Mouse (Mus musculus) intestine, embryonic 15.5 days (tissue): ENCODE results near the gene C2cd5. TPM values are rescaled to one million over a fixed set of nuclear protein-coding genes. Genes with fewer than 3 reads are reported as not detected.

Experiments
- ATAC-seq: fragments of 200-750 bp; cut with Nextera tagmentation; 2 replicates; pipeline ENCODE4 v1.8.0; 2017; ENCODE audit warnings: moderate TSS enrichment, moderate library complexity
- H3K27ac ChIP-seq: fragments of 300-500 bp; sonication (generic); 2 replicates; pipeline ENCODE4 v1.5.1; 2015; ENCODE audit warnings: mild to moderate bottlenecking, inconsistent platforms
- H3K27me3 ChIP-seq: fragments of 300-500 bp; sonication (generic); replicated peaks from 2 replicates; pipeline ENCODE4 v1.6.1; 2015; ENCODE audit warnings: inconsistent platforms
- H3K36me3 ChIP-seq: fragments of 300-500 bp; sonication (generic); 2 replicates; pipeline ENCODE4 v1.6.1; 2015; ENCODE audit warnings: inconsistent platforms
- H3K4me1 ChIP-seq: fragments of 300-500 bp; sonication (generic); replicated peaks from 2 replicates; pipeline ENCODE4 v1.6.1; 2015; ENCODE audit warnings: inconsistent platforms
- H3K4me2 ChIP-seq: fragments of 300-500 bp; sonication (generic); replicated peaks from 2 replicates; pipeline ENCODE4 v1.6.1; 2015; ENCODE audit warnings: mild to moderate bottlenecking, inconsistent platforms
- H3K4me3 ChIP-seq: fragments of 300-500 bp; sonication (generic); replicated peaks from 2 replicates; pipeline ENCODE4 v1.5.1; 2015; ENCODE audit warnings: inconsistent platforms
- H3K9ac ChIP-seq: fragments of 300-500 bp; sonication (generic); 2 replicates; pipeline ENCODE4 v1.6.1; 2015; ENCODE audit warnings: inconsistent platforms
- H3K9me3 ChIP-seq: fragments of 300-500 bp; sonication (generic); 2 replicates; pipeline ENCODE4 v1.6.1; 2016; ENCODE audit warnings: inconsistent platforms
- WGBS: fragments of 180-500 bp; shearing (Covaris S2); methylation state at CpG from one replicate; pipeline ENCODE4 v1.1.7; 2015; 5-methylcytosine and 5-hydroxymethylcytosine counted together
- polyA plus RNA-seq: library from polyadenylated mRNA; unstranded; fragments of >200 nt; fragmentation: Nextera tagmentation; extraction: Ambion mirVana; gene quantifications from 2 replicates; pipeline ENCODE4 v1.2.1, GENCODE M21; 2015

Gene C2cd5
- polyA plus RNA-seq, 1 experiment from 2014 or later = 19.8 TPM

DNA sequence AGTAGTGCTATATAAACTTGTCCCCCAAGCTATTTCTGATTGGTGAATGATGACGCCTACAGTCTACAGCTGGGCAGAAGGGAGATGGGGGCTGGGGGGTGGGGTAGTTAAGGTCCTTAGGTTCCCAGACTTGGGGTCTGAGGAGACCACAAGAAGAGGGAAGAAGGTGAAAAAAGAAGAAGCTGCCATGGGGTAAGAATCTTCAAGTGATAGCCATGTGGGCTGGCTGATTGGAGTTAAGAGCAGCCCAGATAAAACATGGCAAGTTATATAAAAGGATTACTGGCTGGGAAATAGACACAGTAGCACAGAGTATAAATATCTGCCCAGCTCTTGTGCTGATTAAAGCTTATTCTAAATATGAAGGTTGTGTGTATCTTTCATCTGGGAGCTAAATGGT is 14.0 kb downstream of the C2cd5 start:
- 0 out of 2 replicates have a peak, but pooled peaks cover 11% of the 10 kb centered on the region for H3K36me3 ChIP-seq
- no peaks in the 10 kb centered on the region for H3K4me1 ChIP-seq
- ATAC-seq = no peak
- H3K27ac ChIP-seq = no peak overlapping the region
- no peak overlapping the region for H3K4me2 ChIP-seq
- H3K27me3 ChIP-seq = no peaks in the 10 kb centered on the region
- no peak overlapping the region for H3K9ac ChIP-seq
- H3K4me3 ChIP-seq = no peak overlapping the region
- no peaks in the 10 kb centered on the region for H3K9me3 ChIP-seq
- 100% methylated on average over 1 of the region's 1 CpGs for WGBS

DNA sequence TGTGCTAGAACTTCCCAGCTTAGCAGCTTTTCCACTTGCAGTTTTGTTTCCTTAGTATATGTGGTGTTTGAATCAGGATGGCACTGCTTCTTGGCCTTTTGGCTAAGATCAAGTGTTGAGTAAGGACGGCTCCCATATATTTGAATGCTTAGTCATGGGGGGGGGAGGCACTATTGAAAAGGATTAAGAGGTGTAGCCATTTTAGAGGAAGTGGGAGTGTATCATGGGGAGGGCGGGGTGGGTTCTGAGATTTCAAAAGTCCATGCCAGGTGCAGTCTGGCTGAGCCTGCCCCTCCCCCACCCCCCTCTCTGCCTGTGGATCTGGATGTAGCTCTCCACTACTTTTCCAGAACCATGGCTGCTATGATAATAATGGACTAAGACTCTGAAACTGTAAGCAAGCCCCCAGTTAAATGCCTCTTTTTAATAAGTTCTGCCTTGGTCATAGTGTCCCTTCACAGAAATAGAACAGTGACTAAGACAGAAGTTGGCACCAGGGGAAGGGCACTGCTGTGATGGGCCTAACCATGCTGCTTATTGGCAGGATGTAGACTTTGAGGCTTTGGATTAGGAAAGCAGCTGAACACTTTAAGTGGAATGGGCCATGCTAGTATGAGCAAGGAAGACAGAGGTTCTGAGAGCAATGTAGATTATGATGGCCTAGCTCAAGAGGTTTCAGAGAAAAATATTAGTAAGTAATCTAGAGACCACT is 15.5 kb downstream of the C2cd5 start:
- Histone ChIP-seq H3K4me3 (no peak overlapping the region), H3K9ac (no peak overlapping the region), H3K36me3 (0 out of 2 replicates have a peak, but pooled peaks cover 11% of the 10 kb centered on the region), H3K4me2 (no peak overlapping the region), H3K9me3 (no peaks in the 10 kb centered on the region), H3K27me3 (no peaks in the 10 kb centered on the region), H3K4me1 (no peaks in the 10 kb centered on the region), H3K27ac (no peak overlapping the region)
- ATAC-seq = no peak
- WGBS = 94% methylated on average over 2 of the region's 2 CpGs

DNA sequence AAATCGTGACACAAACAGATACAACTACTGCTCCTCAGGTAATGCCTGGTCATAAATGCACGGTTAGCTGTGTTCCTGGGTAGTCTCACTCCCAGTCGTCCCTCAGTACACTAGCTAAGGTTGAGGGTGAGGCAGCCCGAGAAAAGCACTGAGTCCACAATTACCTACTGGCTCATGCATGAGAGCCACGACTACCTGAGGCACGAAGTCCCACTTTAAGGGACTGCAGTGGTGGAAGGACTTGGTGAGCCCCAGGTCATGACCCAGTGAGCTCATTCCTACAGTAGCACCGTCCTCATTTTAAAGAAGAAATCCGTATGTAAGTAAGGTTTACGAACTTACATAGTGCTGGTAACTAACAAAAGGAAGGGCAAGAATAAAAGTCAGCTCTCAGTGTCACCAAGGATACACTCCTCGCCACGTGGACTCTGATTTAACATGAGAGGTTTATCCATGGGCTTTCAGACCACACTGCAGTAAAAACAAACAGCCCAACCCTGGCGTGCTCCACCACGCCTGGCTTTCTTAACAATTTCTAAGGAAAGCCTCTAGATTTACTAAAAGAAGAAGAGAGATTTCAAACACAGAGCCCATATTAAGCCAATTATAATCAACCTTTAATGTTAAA is 18.3 kb downstream of the C2cd5 start:
- Histone ChIP-seq H3K9ac (no peak overlapping the region), H3K27ac (no peak overlapping the region), H3K4me1 (no peaks in the 10 kb centered on the region), H3K4me3 (no peak overlapping the region), H3K36me3 (0 out of 2 replicates have a peak, but pooled peaks cover 15% of the 10 kb centered on the region), H3K4me2 (no peak overlapping the region), H3K9me3 (no peaks in the 10 kb centered on the region), H3K27me3 (no peaks in the 10 kb centered on the region)
- WGBS = 79% methylated on average over 13 of the region's 13 CpGs
- ATAC-seq = no peak

DNA sequence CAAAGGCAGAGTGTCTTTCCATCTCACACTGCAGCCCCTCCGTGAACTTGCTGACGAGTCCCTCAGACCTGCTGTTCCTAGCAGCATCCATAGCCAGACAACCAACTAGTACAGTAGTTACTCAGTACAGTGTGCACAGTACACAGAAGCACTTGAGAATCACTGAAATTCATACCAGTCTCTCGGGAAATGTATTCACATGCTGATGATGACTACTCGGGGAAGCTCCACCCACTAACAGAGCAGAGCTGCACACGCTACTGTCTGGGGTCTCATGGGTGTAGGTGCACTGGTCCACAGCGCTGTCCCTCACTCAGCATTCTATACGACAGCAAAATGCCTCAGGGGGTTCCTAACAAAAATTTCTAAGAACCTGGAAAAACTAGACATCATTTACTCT is 19.2 kb downstream of the C2cd5 start:
- no peaks in the 10 kb centered on the region for H3K9me3 ChIP-seq
- no peaks in the 10 kb centered on the region for H3K27me3 ChIP-seq
- no peaks in the 10 kb centered on the region for H3K4me1 ChIP-seq
- ATAC-seq = no peak
- no peak overlapping the region for H3K9ac ChIP-seq
- H3K4me3 ChIP-seq = no peak overlapping the region
- 82% methylated on average over 7 of the region's 7 CpGs for whole genome bisulfite sequencing
- H3K36me3 ChIP-seq = 0 out of 2 replicates have a peak, but pooled peaks cover 15% of the 10 kb centered on the region
- no peak overlapping the region for H3K27ac ChIP-seq
- no peak overlapping the region for H3K4me2 ChIP-seq

DNA sequence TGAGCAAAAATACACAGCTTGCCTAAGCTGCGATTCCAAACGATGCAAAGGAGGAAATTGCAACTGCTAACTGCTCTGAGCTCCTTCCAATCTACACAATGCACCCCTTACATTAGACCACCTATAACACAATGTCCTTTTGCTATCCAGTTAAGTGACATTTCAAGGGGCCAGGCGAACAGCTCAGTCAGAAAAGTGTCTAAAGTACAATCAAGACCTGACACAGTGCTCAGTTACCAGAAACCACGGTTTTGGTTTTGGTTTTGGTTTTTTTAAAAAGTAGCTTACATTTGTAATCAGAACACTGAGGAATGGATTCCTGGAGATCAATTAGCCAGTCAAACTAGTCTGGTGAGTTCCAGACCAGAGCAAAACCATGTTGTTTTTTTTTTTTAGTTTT is 20.8 kb downstream of the C2cd5 start:
- WGBS = 76% methylated on average over 4 of the region's 4 CpGs
- H3K36me3 ChIP-seq = peaks cover 14% of the 10 kb centered on the region; the same call in 1 of the 2 replicates

DNA sequence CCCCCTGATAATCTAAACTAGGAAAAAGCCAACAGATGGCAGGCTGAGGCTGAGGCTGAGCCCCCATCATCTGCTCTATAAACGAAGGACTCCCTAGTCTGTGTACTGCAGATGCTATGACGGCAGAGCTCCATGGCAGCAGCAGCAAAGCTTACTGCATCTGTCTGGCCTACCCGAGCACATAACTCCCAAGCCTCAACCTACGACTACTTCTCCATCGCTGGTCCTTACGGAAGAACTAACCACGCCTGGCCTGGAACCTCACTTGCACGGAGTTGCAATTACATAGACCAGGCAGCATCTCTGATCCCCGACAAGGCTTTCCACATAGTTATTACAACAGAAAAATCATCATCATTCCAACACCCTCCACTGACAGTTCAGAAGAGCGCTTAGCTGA is 23.5 kb downstream of the C2cd5 start:
- 79% methylated on average over 10 of the region's 10 CpGs for WGBS
- Histone ChIP-seq H3K4me2 (no peak overlapping the region), H3K4me3 (no peak overlapping the region), H3K9me3 (no peaks in the 10 kb centered on the region), H3K36me3 (peaks cover 14% of the 10 kb centered on the region), H3K4me1 (no peaks in the 10 kb centered on the region), H3K9ac (no peak overlapping the region), H3K27ac (no peak overlapping the region), H3K27me3 (no peaks in the 10 kb centered on the region)
- no peak for ATAC-seq

More for the DNA sequence above, 20.8 kb downstream of the C2cd5 start:
- no peak overlapping the region for H3K4me3 ChIP-seq
- no peak overlapping the region for H3K4me2 ChIP-seq
- no peaks in the 10 kb centered on the region for H3K27me3 ChIP-seq
- no peak overlapping the region for H3K9ac ChIP-seq
- ATAC-seq = no peak
- no peaks in the 10 kb centered on the region for H3K4me1 ChIP-seq
- H3K27ac ChIP-seq = no peak overlapping the region
- no peaks in the 10 kb centered on the region for H3K9me3 ChIP-seq

DNA sequence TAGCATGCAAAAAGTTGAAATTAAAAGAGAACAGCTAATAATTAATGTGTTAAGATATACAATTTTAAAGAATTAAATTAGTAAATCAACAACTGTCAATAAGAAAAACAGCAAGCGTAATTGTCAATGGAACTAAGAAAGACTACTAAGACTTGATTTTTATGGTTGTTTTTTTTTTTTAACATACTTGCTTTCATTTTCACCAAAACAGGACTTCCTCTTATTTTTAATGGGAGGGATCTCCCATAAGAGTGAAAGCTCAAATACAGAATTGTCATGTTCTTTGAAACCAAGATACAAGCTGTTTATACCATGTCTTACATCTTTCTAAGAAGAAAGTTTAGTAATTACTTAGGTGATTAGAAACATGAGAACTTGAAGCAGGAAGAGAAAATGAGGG is 26.0 kb downstream of the C2cd5 start:
- WGBS = 93% methylated on average over 1 of the region's 1 CpGs
- Histone ChIP-seq H3K36me3 (peaks cover 14% of the 10 kb centered on the region), H3K4me1 (no peaks in the 10 kb centered on the region), H3K9me3 (no peaks in the 10 kb centered on the region), H3K4me3 (no peak overlapping the region), H3K27me3 (no peaks in the 10 kb centered on the region), H3K4me2 (no peak overlapping the region), H3K9ac (no peak overlapping the region), H3K27ac (no peak overlapping the region)
- ATAC-seq = no peak

DNA sequence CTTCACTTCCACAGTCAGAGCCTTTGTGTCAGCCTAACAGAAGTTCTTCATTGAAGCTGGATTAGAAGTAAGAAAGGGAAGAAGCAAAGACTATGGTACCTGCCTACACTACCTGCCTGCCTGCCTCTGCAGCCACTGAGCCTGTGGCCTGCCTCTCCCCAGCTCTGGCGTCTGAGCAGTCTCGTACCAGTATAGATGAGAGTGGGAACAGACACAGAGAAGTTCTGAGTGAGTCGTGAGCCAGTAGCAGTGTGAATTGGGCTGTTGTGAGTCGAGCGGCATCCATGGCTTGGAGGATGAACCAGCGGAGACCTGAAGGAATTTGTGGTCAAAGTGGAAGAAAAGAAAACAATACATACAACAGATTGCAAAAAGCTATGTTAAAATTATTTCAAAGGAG is 26.5 kb downstream of the C2cd5 start:
- Histone ChIP-seq H3K36me3 (peaks cover 14% of the 10 kb centered on the region), H3K27ac (no peak overlapping the region), H3K27me3 (no peaks in the 10 kb centered on the region), H3K9ac (no peak overlapping the region), H3K4me2 (no peak overlapping the region), H3K4me1 (no peaks in the 10 kb centered on the region), H3K9me3 (no peaks in the 10 kb centered on the region), H3K4me3 (no peak overlapping the region)
- ATAC-seq = no peak
- WGBS = 89% methylated on average over 6 of the region's 6 CpGs

DNA sequence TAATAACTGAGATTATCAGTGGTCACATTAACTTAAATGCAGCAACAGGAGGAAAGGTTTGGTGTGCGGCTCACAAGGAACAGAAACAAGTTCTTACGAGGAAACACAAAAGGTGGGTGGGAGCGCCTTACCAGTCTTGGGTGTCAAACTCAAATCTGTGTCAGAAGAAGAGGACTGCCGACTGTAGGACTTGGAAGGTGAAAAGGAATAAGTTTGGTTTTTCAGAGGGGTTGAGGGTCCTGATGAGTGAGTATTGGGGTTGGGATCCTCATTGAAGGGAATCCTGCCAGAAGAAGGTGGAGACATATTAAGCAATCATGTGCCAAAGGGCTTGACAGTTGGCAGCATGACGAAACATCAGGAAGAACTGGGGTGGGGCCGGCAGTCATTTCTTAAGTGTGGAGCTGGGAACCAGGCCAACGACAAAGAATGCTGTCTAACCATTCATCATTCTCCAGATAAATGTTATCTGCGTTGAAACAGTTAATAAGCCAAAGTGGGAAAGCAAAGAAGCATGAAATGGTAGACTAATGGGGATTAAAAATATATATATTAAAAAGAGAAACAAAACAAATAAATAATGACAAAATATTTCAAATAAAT is 27.4 kb downstream of the C2cd5 start:
- H3K4me2 ChIP-seq = no peak overlapping the region
- H3K27me3 ChIP-seq = no peaks in the 10 kb centered on the region
- H3K4me3 ChIP-seq = no peak overlapping the region
- H3K27ac ChIP-seq = no peak overlapping the region
- ATAC-seq = no peak
- no peaks in the 10 kb centered on the region for H3K4me1 ChIP-seq
- H3K9me3 ChIP-seq = no peaks in the 10 kb centered on the region
- WGBS = 65% methylated on average over 8 of the region's 8 CpGs
- H3K9ac ChIP-seq = no peak overlapping the region
- peaks cover 9% of the 10 kb centered on the region for H3K36me3 ChIP-seq

DNA sequence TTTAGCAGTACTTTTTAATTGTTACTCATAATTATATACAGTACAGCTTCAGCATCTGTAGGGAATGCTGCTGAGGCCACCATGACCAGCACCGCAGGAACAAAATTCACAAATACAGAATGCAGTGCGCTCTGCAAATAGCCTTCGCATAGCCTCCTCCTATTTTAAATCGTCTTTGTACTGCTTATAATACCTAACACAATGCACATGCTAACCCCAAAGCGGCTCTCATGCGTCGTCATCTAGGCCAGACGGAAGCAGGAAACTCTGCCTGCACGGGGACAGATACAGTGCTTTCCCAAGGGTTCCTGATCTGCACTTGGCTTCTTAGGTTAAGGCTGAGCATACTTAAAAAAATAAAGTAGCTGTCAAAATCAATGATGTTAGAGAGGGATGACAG is 29.2 kb downstream of the C2cd5 start:
- Histone ChIP-seq H3K4me3 (no peak overlapping the region), H3K27me3 (no peaks in the 10 kb centered on the region), H3K4me1 (no peaks in the 10 kb centered on the region), H3K9me3 (no peaks in the 10 kb centered on the region), H3K4me2 (no peak overlapping the region), H3K27ac (no peak overlapping the region), H3K9ac (no peak overlapping the region), H3K36me3 (peaks cover 6% of the 10 kb centered on the region)
- ATAC-seq = no peak
- WGBS = 87% methylated on average over 9 of the region's 9 CpGs

DNA sequence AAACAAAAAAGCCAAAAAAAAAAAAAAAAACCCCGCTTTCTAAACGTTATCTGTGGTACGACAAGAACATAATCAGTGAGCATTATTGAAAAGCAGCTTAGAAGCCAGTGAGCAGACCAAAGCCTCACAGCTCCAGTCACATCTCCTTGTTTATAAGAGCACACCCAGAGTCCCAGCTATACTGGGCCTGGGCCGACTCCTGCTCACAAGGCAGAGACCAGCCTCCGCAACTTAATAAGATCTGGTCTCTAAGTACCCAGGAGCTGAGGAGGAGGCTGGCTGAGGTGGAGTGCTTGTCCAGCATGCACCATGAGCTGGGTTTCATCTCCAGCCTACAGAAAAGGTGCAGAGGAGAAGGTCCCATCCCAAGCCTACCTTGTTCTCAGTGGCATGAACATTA is 29.9 kb downstream of the C2cd5 start:
- H3K4me3 ChIP-seq = no peak overlapping the region
- peaks cover 4% of the 10 kb centered on the region for H3K36me3 ChIP-seq
- H3K27me3 ChIP-seq = no peaks in the 10 kb centered on the region
- H3K4me2 ChIP-seq = no peak overlapping the region
- WGBS = 81% methylated on average over 5 of the region's 5 CpGs
- no peak overlapping the region for H3K27ac ChIP-seq
- H3K9ac ChIP-seq = no peak overlapping the region
- no peaks in the 10 kb centered on the region for H3K9me3 ChIP-seq
- no peaks in the 10 kb centered on the region for H3K4me1 ChIP-seq
- no peak for ATAC-seq

DNA sequence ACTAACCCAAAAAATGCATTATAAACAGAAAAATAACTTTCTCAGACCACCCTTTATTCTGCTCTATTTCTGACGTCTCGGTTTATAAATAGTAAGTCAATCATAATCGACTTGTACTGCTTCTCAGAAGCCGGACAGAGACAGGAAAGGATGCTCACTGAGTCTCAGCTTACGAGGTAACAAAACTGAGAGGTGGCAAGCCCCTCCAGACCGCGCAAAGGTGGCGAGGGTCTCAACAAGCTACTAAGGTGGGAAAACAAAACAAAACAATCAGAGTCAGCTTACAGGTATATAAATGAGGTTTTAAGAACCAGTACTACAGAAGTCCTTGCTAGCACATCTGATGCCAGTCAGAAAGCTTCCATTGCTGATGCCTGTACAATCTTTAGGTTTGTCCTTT is 30.3 kb downstream of the C2cd5 start:
- Histone ChIP-seq H3K9me3 (no peaks in the 10 kb centered on the region), H3K27ac (no peak overlapping the region), H3K27me3 (no peaks in the 10 kb centered on the region), H3K4me1 (no peaks in the 10 kb centered on the region), H3K36me3 (peaks cover 3% of the 10 kb centered on the region; the same call in 1 of the 2 replicates), H3K4me3 (no peak overlapping the region), H3K4me2 (no peak overlapping the region), H3K9ac (no peak overlapping the region)
- no peak for ATAC-seq
- 83% methylated on average over 8 of the region's 8 CpGs for WGBS
